Mouse (Mus musculus) CH12.LX (cell line): ENCODE measurements at regions not wholly inside any gene's neighbourhood (a gene's known extent, or its start where the extent isn't known, plus 50 kb on each side); places are given as distances from the start of the nearest gene placed in this dataset.

Source experiments
- DNase-seq: peaks from one replicate; pipeline ENCODE4 v3.0.0-alpha.2; 2013; ENCODE audit errors: extremely low read depth
- H3K27ac ChIP-seq: 2 replicates; pipeline ENCODE4 v1.5.1; 2012; ENCODE audit warnings: low read depth, mild to moderate bottlenecking, control low read depth, moderate library complexity; ENCODE audit not compliant: insufficient read depth
- H3K27me3 ChIP-seq: replicated peaks from 2 replicates; pipeline ENCODE3; 2012; ENCODE audit warnings: inconsistent platforms
- H3K36me3 ChIP-seq, 2 experiments: replicated peaks in 1 of 2; 2 replicates each; pipeline versions ENCODE3 to v1.6.1; 2012; ENCODE audit warnings: inconsistent platforms in 1 of 2, low read length in 1 of 2, mild to moderate bottlenecking in 1 of 2, mixed read lengths in 1 of 2, moderate library complexity in 1 of 2; ENCODE audit not compliant: control insufficient read depth in 1 of 2, insufficient read depth in 1 of 2
- H3K4me1 ChIP-seq, 2 experiments: 2 replicates each; pipeline ENCODE4 v1.6.1; 2012; ENCODE audit warnings: inconsistent platforms in 1 of 2, moderate library complexity in 1 of 2; ENCODE audit not compliant: insufficient read depth in 2 of 2, control insufficient read depth in 1 of 2
- H3K4me2 ChIP-seq: 2 replicates; pipeline ENCODE4 v1.6.1; 2012; ENCODE audit warnings: low read depth, mild to moderate bottlenecking, control low read depth; ENCODE audit not compliant: poor library complexity, insufficient read depth, severe bottlenecking
- H3K4me3 ChIP-seq, 3 experiments: fragments of 150-350 bp in 1 of 3; sonication (generic) in 1 of 3; replicated peaks in 1 of 3; 2 replicates each; pipeline versions ENCODE3 to v1.5.1; 2011 to 2012; ENCODE audit warnings: low read depth in 2 of 3, low read length in 2 of 3, mild to moderate bottlenecking in 2 of 3, moderate library complexity in 2 of 3, control low read depth in 1 of 3, improper control_type of control experiment in 1 of 3, inconsistent platforms in 1 of 3, mixed read lengths in 1 of 3; ENCODE audit not compliant: poor library complexity in 1 of 3
- H3K79me2 ChIP-seq: replicated peaks from 2 replicates; pipeline ENCODE4 v1.6.1; 2012; ENCODE audit warnings: mild to moderate bottlenecking, moderate library complexity; ENCODE audit not compliant: control insufficient read depth, poor library complexity, insufficient read depth, severe bottlenecking; ENCODE audit errors: extremely low read depth
- H3K9ac ChIP-seq: 2 replicates; pipeline ENCODE4 v1.6.1; 2012; ENCODE audit warnings: low read depth, mild to moderate bottlenecking, control low read depth, moderate library complexity; ENCODE audit not compliant: insufficient read depth
- H3K9me3 ChIP-seq: replicated peaks from 2 replicates; pipeline ENCODE3; 2012; ENCODE audit warnings: low read length, inconsistent platforms, mixed read lengths
- BHLHE40 ChIP-seq: IDR thresholded peaks from 2 replicates; pipeline ENCODE4 v1.6.1; 2011; ENCODE audit warnings: mild to moderate bottlenecking, low read depth, low read length, improper control_type of control experiment
- CTCF ChIP-seq, 2 experiments: IDR thresholded peaks in 1 of 2; conservative IDR thresholded peaks in 1 of 2; 2 replicates each; pipeline ENCODE4 v1.5.1; 2011 to 2012; ENCODE audit warnings: low read depth in 2 of 2, low read length in 2 of 2, improper control_type of control experiment in 1 of 2, inconsistent platforms in 1 of 2, mild to moderate bottlenecking in 1 of 2, moderate library complexity in 1 of 2
- ELF1 ChIP-seq: IDR thresholded peaks from 2 replicates; pipeline ENCODE4 v1.6.1; 2014; ENCODE audit warnings: low read depth, mild to moderate bottlenecking, inconsistent platforms, low read length, improper control_type of control experiment
- EP300 ChIP-seq: IDR thresholded peaks from 2 replicates; pipeline ENCODE4 v1.6.1; 2011; ENCODE audit warnings: low read length, improper control_type of control experiment
- GABPA ChIP-seq: IDR thresholded peaks from 2 replicates; pipeline ENCODE4 v1.6.1; 2012; ENCODE audit warnings: low read depth, low read length, improper control_type of control experiment, inconsistent platforms; ENCODE audit not compliant: insufficient replicate concordance
- HCFC1 ChIP-seq: IDR thresholded peaks from 2 replicates; pipeline ENCODE4 v1.6.1; 2012; ENCODE audit warnings: low read depth, mild to moderate bottlenecking, inconsistent platforms, low read length, improper control_type of control experiment
- IRF4 ChIP-seq: IDR thresholded peaks from 2 replicates; pipeline ENCODE4 v1.6.1; 2014; ENCODE audit warnings: low read depth, mild to moderate bottlenecking, inconsistent platforms, low read length, improper control_type of control experiment
- JUND ChIP-seq: conservative IDR thresholded peaks from 2 replicates; pipeline ENCODE4 v1.6.1; 2011; ENCODE audit warnings: low read depth, low read length, improper control_type of control experiment
- MAFK ChIP-seq: IDR thresholded peaks from 2 replicates; pipeline ENCODE4 v1.6.1; 2011; ENCODE audit warnings: low read length, improper control_type of control experiment; ENCODE audit not compliant: insufficient replicate concordance
- MAX ChIP-seq: IDR thresholded peaks from 2 replicates; pipeline ENCODE4 v1.6.1; 2011; ENCODE audit warnings: low read length, improper control_type of control experiment
- MEF2A ChIP-seq: IDR thresholded peaks from 2 replicates; pipeline ENCODE4 v1.6.1; 2014; ENCODE audit warnings: low read depth, mild to moderate bottlenecking, inconsistent platforms, low read length, improper control_type of control experiment, borderline replicate concordance
- MXI1 ChIP-seq: IDR thresholded peaks from 2 replicates; pipeline ENCODE4 v1.6.1; 2011; ENCODE audit warnings: mild to moderate bottlenecking, low read depth, low read length, improper control_type of control experiment
- NELFE ChIP-seq: IDR thresholded peaks from 2 replicates; pipeline ENCODE4 v1.6.1; 2011; ENCODE audit warnings: low read depth, low read length, improper control_type of control experiment
- NRF1 ChIP-seq: IDR thresholded peaks from 2 replicates; pipeline ENCODE4 v1.6.1; 2014; ENCODE audit warnings: low read depth, mild to moderate bottlenecking, inconsistent platforms, low read length, improper control_type of control experiment, moderate library complexity
- POLR2A ChIP-seq: IDR thresholded peaks from 2 replicates; pipeline ENCODE4 v1.6.1; 2011; ENCODE audit warnings: low read depth, mild to moderate bottlenecking, improper control_type of control experiment, low read length
- POLR2AphosphoS2 ChIP-seq: IDR thresholded peaks from 2 replicates; pipeline ENCODE4 v1.6.1; 2011; ENCODE audit warnings: low read depth, low read length, improper control_type of control experiment
- RAD21 ChIP-seq: IDR thresholded peaks from 2 replicates; pipeline ENCODE4 v1.6.1; 2011; ENCODE audit warnings: low read depth, mild to moderate bottlenecking, low read length, improper control_type of control experiment, moderate library complexity
- RCOR1 ChIP-seq: conservative IDR thresholded peaks from 2 replicates; pipeline ENCODE4 v1.6.1; 2012; ENCODE audit warnings: low read depth, mild to moderate bottlenecking, inconsistent platforms, low read length, improper control_type of control experiment
- SMC3 ChIP-seq: IDR thresholded peaks from 2 replicates; pipeline ENCODE4 v1.6.1; 2011; ENCODE audit warnings: low read depth, low read length, improper control_type of control experiment
- TCF12 ChIP-seq: IDR thresholded peaks from 2 replicates; pipeline ENCODE4 v1.6.1; 2014; ENCODE audit warnings: low read depth, mild to moderate bottlenecking, inconsistent platforms, low read length, improper control_type of control experiment
- UBTF ChIP-seq: IDR thresholded peaks from 2 replicates; pipeline ENCODE4 v1.6.1; 2012; ENCODE audit warnings: low read depth, mild to moderate bottlenecking, inconsistent platforms, low read length, improper control_type of control experiment, moderate library complexity
- USF1 ChIP-seq: IDR thresholded peaks from 2 replicates; pipeline ENCODE4 v1.6.1; 2014; ENCODE audit warnings: low read depth, mild to moderate bottlenecking, inconsistent platforms, low read length, improper control_type of control experiment
- USF2 ChIP-seq: conservative IDR thresholded peaks from 2 replicates; pipeline ENCODE4 v1.6.1; 2011; ENCODE audit warnings: low read depth, low read length, improper control_type of control experiment
- ZC3H11A ChIP-seq: IDR thresholded peaks from 2 replicates; pipeline ENCODE4 v1.6.1; 2012; ENCODE audit warnings: low read depth, mild to moderate bottlenecking, inconsistent platforms, low read length, improper control_type of control experiment
- ZMIZ1 ChIP-seq: IDR thresholded peaks from 2 replicates; pipeline ENCODE4 v1.6.1; 2012; ENCODE audit warnings: low read depth, mild to moderate bottlenecking, inconsistent platforms, low read length, improper control_type of control experiment
- ZNF384 ChIP-seq: IDR thresholded peaks from 2 replicates; pipeline ENCODE4 v1.6.1; 2012; ENCODE audit warnings: low read depth, low read length, improper control_type of control experiment, inconsistent platforms
- dilution Hi-C: fragments of 300-500 bp; cut with MboI; formaldehyde crosslinking; loops from 2 replicates; pipeline ENCODE4 v1.14.3; 2020; ENCODE audit warnings: low sequenced_read_pairs; ENCODE audit not compliant: extremely low pct_unique_long_range_greater_than_20kb, extremely low pct_ligation_motif_present
- in situ Hi-C: fragments of 300-500 bp; cut with MboI; formaldehyde crosslinking; loops from 3 replicates; pipeline ENCODE4 v1.14.3; 2019; ENCODE audit warnings: low sequenced_read_pairs, low pct_ligation_motif_present, low pct_unique_long_range_greater_than_20kb, mixed read lengths

- Histone ChIP-seq H3K4me1 (peaks cover 0 to 7% of the 10 kb centered on the region in 2 experiments; a peak in 1 of 4 replicates), H3K79me2 (no peaks in the 10 kb centered on the region), H3K27me3 (no peaks in the 10 kb centered on the region), H3K4me2 (no peak overlapping the region), H3K9ac (no peak overlapping the region), H3K4me3 (no peak overlapping the region), H3K27ac (no peak overlapping the region), H3K9me3 (no peaks in the 10 kb centered on the region), H3K36me3 (no peaks in the 10 kb centered on the region)
- in situ Hi-C loops (no loop called here), dilution Hi-C loops (no loop called here)
- TF ChIP-seq GABPA (no peak), MAFK (no peak), UBTF (no peak), ZC3H11A (no peak), TCF12 (no peak), EP300 (no peak), POLR2A (no peak)
- no peak for DNase-seq
These were observed 182.4 kb upstream of the F930015N05Rik start for GRCm38 (mm10) chr11:64618631-64619385.

- H3K4me2 ChIP-seq: no peak overlapping the region
- in situ Hi-C loops: no loop called here
These were observed 190.7 kb upstream of the F930015N05Rik start for GRCm38 (mm10) chr11:64627180-64627579.

DNA sequence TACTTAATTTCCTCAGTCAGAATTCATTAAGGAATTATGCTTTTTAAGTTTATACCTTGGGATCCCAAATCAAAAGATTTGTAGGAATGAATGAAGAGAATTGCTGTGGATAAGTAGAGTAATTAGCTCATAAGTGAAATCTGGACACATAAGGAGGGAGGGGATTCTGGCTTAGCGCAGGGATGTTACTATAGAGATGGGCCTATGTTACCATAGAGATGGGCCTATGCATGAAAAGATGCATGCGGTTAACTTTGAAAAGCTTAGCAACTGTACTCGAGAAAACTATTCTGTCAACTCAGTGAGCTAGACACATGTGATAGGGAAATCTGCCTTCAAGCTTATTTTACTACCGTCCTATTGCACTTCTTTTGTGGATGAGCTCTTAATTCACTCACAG, 204.5 kb upstream of the F930015N05Rik start:
- Histone ChIP-seq H3K4me3 (no peak overlapping the region), H3K4me1 (no peaks in the 10 kb centered on the region), H3K79me2 (no peaks in the 10 kb centered on the region), H3K27me3 (no peaks in the 10 kb centered on the region), H3K27ac (no peak overlapping the region), H3K4me2 (no peak overlapping the region), H3K9me3 (peaks cover 6% of the 10 kb centered on the region), H3K9ac (no peak overlapping the region), H3K36me3 (no peaks in the 10 kb centered on the region)
- in situ Hi-C loops (no loop called here), dilution Hi-C loops (no loop called here)
- DNase-seq: no peak
- TF ChIP-seq MEF2A: no peak
- TF ChIP-seq ZMIZ1: no peak
- TF ChIP-seq NRF1: no peak
- TF ChIP-seq MXI1: no peak
- TF ChIP-seq IRF4: no peak
- TF ChIP-seq SMC3: no peak
- no peak for TF ChIP-seq USF1
- TF ChIP-seq MAX: no peak
- no peak for TF ChIP-seq HCFC1
- no peak for TF ChIP-seq UBTF
- TF ChIP-seq ELF1: no peak
- TF ChIP-seq POLR2AphosphoS2: no peak
- TF ChIP-seq RCOR1: no peak

More at GRCm38 (mm10) chr11:64627180-64627579, 190.7 kb upstream of the F930015N05Rik start:
- dilution Hi-C loops: no loop called here
- Histone ChIP-seq H3K36me3 (no peaks in the 10 kb centered on the region), H3K4me1 (no peaks in the 10 kb centered on the region), H3K27ac (no peak overlapping the region), H3K9ac (no peak overlapping the region), H3K4me3 (no peak overlapping the region), H3K9me3 (no peaks in the 10 kb centered on the region), H3K27me3 (no peaks in the 10 kb centered on the region), H3K79me2 (no peaks in the 10 kb centered on the region)
- TF ChIP-seq ELF1 (no peak), NRF1 (no peak), MAFK (no peak), NELFE (no peak), USF2 (no peak), BHLHE40 (no peak), UBTF (no peak), RAD21 (no peak), JUND (no peak), CTCF (conservative IDR thresholded peaks at IDR 0.05 in 1 of 2, IDR thresholded peaks at IDR 0.05 in 1 of 2; ENCODE audit: low read depth in 2 of 2, low read length in 2 of 2) (no peak), MXI1 (no peak), MEF2A (no peak), ZNF384 (no peak)
- DNase-seq: no peak
